Mouse (Mus musculus) embryonic facial prominence, embryonic 11.5 days (tissue): ENCODE data around the gene Kmt5b. TPM values are rescaled to one million over a fixed set of nuclear protein-coding genes. Genes with fewer than 3 reads are reported as not detected.

Experiments used
- ATAC-seq: fragments of 200-750 bp; cut with Nextera tagmentation; replicated peaks from 2 replicates; pipeline ENCODE4 v1.8.0; 2017; ENCODE audit warnings: low read depth; ENCODE audit not compliant: insufficient number of reproducible peaks, low FRiP score, low TSS enrichment
- DNase-seq: peaks from one replicate; pipeline ENCODE4 v3.0.0-alpha.2; 2015; ENCODE audit warnings: low spot score
- H3K27ac ChIP-seq: fragments of 300-500 bp; sonication (generic); replicated peaks from 2 replicates; pipeline ENCODE4 v1.5.1; 2014; ENCODE audit warnings: mild to moderate bottlenecking, low read depth, low read length, control low read depth
- H3K27me3 ChIP-seq: fragments of 300-500 bp; sonication (generic); 2 replicates; pipeline ENCODE4 v1.6.1; 2014; ENCODE audit warnings: mild to moderate bottlenecking, low read length, moderate library complexity, mixed read lengths; ENCODE audit not compliant: control insufficient read depth, insufficient read depth
- H3K36me3 ChIP-seq: fragments of 300-500 bp; sonication (generic); replicated peaks from 2 replicates; pipeline ENCODE4 v1.6.1; 2014; ENCODE audit warnings: low read depth, mild to moderate bottlenecking, low read length, moderate library complexity, mixed read lengths; ENCODE audit not compliant: control insufficient read depth, insufficient read depth
- H3K4me1 ChIP-seq: fragments of 300-500 bp; sonication (generic); 2 replicates; pipeline ENCODE4 v1.6.1; 2014; ENCODE audit warnings: low read length, mixed read lengths; ENCODE audit not compliant: control insufficient read depth, insufficient read depth
- H3K4me2 ChIP-seq: fragments of 300-500 bp; sonication (generic); 2 replicates; pipeline ENCODE4 v1.6.1; 2014; ENCODE audit warnings: low read depth, mild to moderate bottlenecking, control low read depth, low read length, moderate library complexity
- H3K4me3 ChIP-seq: fragments of 300-500 bp; sonication (generic); 2 replicates; pipeline ENCODE4 v1.5.1; 2014; ENCODE audit warnings: low read depth, low read length, control low read depth
- H3K9ac ChIP-seq: fragments of 300-500 bp; sonication (generic); replicated peaks from 2 replicates; pipeline ENCODE4 v1.6.1; 2014; ENCODE audit warnings: mild to moderate bottlenecking, control low read depth, low read length
- H3K9me3 ChIP-seq: fragments of 300-500 bp; sonication (generic); replicated peaks from 2 replicates; pipeline ENCODE4 v1.6.1; 2016; ENCODE audit warnings: mild to moderate bottlenecking, low read length, inconsistent platforms, mixed read lengths; ENCODE audit not compliant: control insufficient read depth
- WGBS: fragments of 180-500 bp; shearing (Covaris S2); extraction: QIAGEN DNeasy Blood & Tissue Kit; methylation state at CpG from one replicate; pipeline ENCODE4 v1.1.7; 2014; 5-methylcytosine and 5-hydroxymethylcytosine counted together
- polyA plus RNA-seq: library from polyadenylated mRNA; unstranded; fragments of >200 nt; fragmentation: Nextera tagmentation; extraction: Ambion mirVana; gene quantifications from 2 replicates; pipeline ENCODE4 v1.2.1, GENCODE M21; 2014

Kmt5b gene
- polyA plus RNA-seq, 1 experiment from 2014 or later = 30.8 TPM

GRCm38 (mm10) chr19:3819899-3820444 is 52.8 kb downstream of the Kmt5b start:
- H3K4me2 ChIP-seq = no peak overlapping the region
- H3K9me3 ChIP-seq = no peaks in the 10 kb centered on the region
- H3K27me3 ChIP-seq = no peaks in the 10 kb centered on the region
- H3K9ac ChIP-seq = no peak overlapping the region
- ATAC-seq = no peak
- H3K27ac ChIP-seq = no peak overlapping the region
- no peaks in the 10 kb centered on the region for H3K4me1 ChIP-seq
- H3K36me3 ChIP-seq = peaks cover 6% of the 10 kb centered on the region
- 92% methylated on average over 2 of the region's 2 CpGs for WGBS
- H3K4me3 ChIP-seq = no peak overlapping the region
- DNase-seq = no peak

DNA sequence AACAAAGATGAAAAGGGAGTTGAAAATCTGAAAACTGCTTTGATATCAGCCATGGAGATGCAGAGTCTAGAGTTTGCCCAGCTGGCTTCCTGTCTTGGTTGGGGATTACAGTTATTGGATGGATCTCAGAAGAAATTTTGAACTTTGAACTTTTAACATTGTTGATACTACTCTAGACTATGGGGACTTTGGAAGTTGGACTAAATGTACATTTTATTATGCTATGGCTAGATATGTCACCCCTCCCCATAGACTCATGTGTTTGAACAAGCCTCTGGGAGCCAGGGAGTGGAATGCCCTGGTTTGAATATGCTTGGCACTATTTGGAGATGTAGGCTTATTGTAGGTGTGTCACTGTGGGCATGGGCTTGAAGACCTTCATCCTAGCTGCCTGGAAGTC is 57.8 kb downstream of the Kmt5b start:
- no peak overlapping the region for H3K9ac ChIP-seq
- ATAC-seq (no peak), DNase-seq (no peak)
- no peak overlapping the region for H3K4me2 ChIP-seq
- no peaks in the 10 kb centered on the region for H3K27me3 ChIP-seq
- no peaks in the 10 kb centered on the region for H3K36me3 ChIP-seq
- H3K4me3 ChIP-seq = no peak overlapping the region
- H3K9me3 ChIP-seq = no peaks in the 10 kb centered on the region
- no peak overlapping the region for H3K27ac ChIP-seq
- H3K4me1 ChIP-seq = no peaks in the 10 kb centered on the region

GRCm38 (mm10) chr19:3829863-3830262 is 62.6 kb downstream of the Kmt5b start:
- H3K9ac ChIP-seq = no peak overlapping the region
- H3K4me3 ChIP-seq = no peak overlapping the region
- H3K27ac ChIP-seq = no peak overlapping the region
- no peaks in the 10 kb centered on the region for H3K36me3 ChIP-seq
- ATAC-seq = no peak
- 85% methylated on average over 3 of the region's 3 CpGs for WGBS
- H3K4me2 ChIP-seq = no peak overlapping the region
- no peaks in the 10 kb centered on the region for H3K9me3 ChIP-seq
- DNase-seq = no peak
- no peaks in the 10 kb centered on the region for H3K4me1 ChIP-seq
- no peaks in the 10 kb centered on the region for H3K27me3 ChIP-seq

GRCm38 (mm10) chr19:3831716-3832115 is 64.5 kb downstream of the Kmt5b start:
- no peak for ATAC-seq
- no peak overlapping the region for H3K9ac ChIP-seq
- H3K4me1 ChIP-seq = no peaks in the 10 kb centered on the region
- H3K27ac ChIP-seq = no peak overlapping the region
- H3K4me3 ChIP-seq = no peak overlapping the region
- no peaks in the 10 kb centered on the region for H3K36me3 ChIP-seq
- H3K27me3 ChIP-seq = no peaks in the 10 kb centered on the region
- DNase-seq = no peak
- WGBS = 75% methylated on average over 8 of the region's 8 CpGs
- no peaks in the 10 kb centered on the region for H3K9me3 ChIP-seq
- no peak overlapping the region for H3K4me2 ChIP-seq

DNA sequence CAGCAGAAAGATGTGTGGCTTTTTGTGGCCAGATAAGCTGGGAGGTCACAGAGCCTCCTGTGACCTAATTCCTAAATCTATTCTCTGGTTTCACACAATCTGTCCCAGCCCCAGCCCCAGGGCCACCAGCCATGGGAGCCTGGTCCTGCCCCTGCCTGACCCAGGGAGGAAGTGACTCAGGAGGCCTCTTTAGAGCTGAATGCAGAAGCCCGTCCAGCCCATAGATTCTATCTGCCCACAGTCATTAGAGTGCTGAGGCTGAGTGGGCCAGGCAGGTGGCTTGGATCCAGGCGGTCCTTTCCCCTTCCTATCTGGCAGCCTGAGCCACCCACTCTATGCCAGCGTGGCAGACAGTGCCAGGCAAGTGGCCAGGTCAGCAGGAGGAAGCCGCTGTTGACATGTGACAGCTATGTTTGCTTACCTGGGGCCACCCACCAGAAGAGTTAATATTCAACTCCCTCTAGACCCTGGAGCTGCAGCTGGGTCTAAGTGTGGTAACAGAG is 65.7 kb downstream of the Kmt5b start:
- Histone ChIP-seq H3K9ac (no peak overlapping the region), H3K36me3 (no peaks in the 10 kb centered on the region), H3K27ac (no peak overlapping the region), H3K4me1 (no peaks in the 10 kb centered on the region), H3K4me2 (no peak overlapping the region), H3K27me3 (no peaks in the 10 kb centered on the region), H3K9me3 (no peaks in the 10 kb centered on the region), H3K4me3 (no peak overlapping the region)
- ATAC-seq (no peak), DNase-seq (no peak)
- WGBS = 75% methylated on average over 4 of the region's 4 CpGs

DNA sequence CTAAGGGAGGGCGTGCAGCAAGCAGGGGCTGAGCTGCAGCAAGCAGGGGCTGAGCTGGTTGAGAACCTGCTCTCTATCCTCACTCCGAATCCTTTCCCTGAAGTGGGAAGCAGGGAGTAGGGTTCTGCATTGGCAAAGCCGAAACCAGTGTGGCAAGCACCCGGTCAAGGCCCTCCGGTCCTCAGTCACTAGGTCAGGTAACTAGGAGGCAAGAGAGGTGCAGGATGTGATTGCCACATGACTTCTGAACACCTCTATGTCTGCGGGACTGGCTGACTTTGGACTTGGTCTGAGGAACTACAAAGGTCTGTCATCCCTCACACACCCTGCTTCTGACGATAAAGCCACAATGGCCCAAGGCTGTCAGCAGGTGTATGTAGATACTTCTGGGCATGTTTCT is 67.1 kb downstream of the Kmt5b start:
- ATAC-seq (no peak), DNase-seq (no peak)
- no peaks in the 10 kb centered on the region for H3K4me1 ChIP-seq
- no peaks in the 10 kb centered on the region for H3K9me3 ChIP-seq
- no peaks in the 10 kb centered on the region for H3K27me3 ChIP-seq
- H3K4me2 ChIP-seq = no peak overlapping the region
- H3K27ac ChIP-seq = no peak overlapping the region
- no peaks in the 10 kb centered on the region for H3K36me3 ChIP-seq
- 88% methylated on average over 7 of the region's 7 CpGs for WGBS
- H3K4me3 ChIP-seq = no peak overlapping the region
- no peak overlapping the region for H3K9ac ChIP-seq

DNA sequence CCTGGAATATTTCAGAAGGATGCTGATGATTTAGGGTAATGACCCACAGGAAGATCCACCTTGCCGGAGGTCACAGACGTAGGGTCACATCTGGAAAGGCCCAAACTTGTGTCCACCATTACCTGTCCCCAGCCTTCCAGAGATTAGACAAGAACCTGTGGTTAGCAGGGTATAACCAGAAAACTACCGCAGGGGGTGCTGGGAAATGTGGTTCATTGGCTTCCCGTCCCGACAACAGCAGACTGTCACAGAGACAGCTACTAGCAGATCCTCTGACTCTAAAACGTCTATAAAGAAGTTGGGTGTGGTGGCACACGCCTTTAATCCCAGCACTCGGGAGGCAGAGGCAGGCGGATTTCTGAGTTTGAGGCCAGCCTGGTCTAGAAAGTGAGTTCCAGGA is 69.6 kb downstream of the Kmt5b start:
- Histone ChIP-seq H3K9me3 (no peaks in the 10 kb centered on the region), H3K36me3 (no peaks in the 10 kb centered on the region), H3K27me3 (no peaks in the 10 kb centered on the region), H3K27ac (no peak overlapping the region), H3K9ac (no peak overlapping the region), H3K4me1 (no peaks in the 10 kb centered on the region), H3K4me2 (no peak overlapping the region), H3K4me3 (no peak overlapping the region)
- WGBS = 89% methylated on average over 9 of the region's 9 CpGs
- DNase-seq = no peak
- no peak for ATAC-seq

- no peaks in the 10 kb centered on the region for H3K27me3 ChIP-seq
- no peak for DNase-seq
- no peaks in the 10 kb centered on the region for H3K9me3 ChIP-seq
- H3K36me3 ChIP-seq = no peaks in the 10 kb centered on the region
- no peak overlapping the region for H3K4me3 ChIP-seq
- ATAC-seq = no peak
- no peaks in the 10 kb centered on the region for H3K4me1 ChIP-seq
- H3K27ac ChIP-seq = no peak overlapping the region
- no peak overlapping the region for H3K4me2 ChIP-seq
- 84% methylated on average over 3 of the region's 3 CpGs for WGBS
- H3K9ac ChIP-seq = no peak overlapping the region
Measured at GRCm38 (mm10) chr19:3838931-3839330, 71.7 kb downstream of the Kmt5b start.
